Mouse (Mus musculus): ENCODE measurements at regions not wholly inside any gene's neighbourhood (a gene's known extent, or its start where the extent isn't known, plus 50 kb on each side); places are given as distances from the start of the nearest gene placed in this dataset.

DNA sequence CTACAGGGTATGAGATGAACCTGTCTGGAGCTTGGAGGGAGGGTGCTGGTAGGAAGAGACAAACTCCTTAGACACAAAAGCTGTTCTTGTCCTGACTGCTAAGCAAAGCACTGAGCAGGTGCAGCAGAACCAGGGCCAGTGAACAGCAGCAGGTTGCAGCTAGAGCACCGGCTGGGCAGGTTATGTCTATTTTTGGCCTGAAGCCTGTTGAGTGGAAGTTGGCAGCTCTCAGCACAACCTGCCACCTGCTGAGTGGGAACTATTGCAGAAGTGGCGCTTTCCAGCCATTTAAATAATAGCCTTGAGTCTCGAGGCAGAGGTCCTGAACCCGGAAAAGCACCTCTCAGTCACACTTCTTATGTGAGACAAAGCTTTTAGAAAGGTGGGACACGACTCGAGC, 114.8 kb upstream of the Stac start:
- TF ChIP-seq NANOG (IDR thresholded peaks at IDR 0.05; ENCODE audit: borderline replicate concordance, low read length) = no peak
- TF ChIP-seq CTCF (conservative IDR thresholded peaks at IDR 0.05; ENCODE audit: low read length) = no peak
- no peak for TF ChIP-seq POU5F1 (IDR thresholded peaks at IDR 0.05; ENCODE audit: borderline replicate concordance, low read length)
- Histone ChIP-seq H3K27me3 (ENCODE audit: insufficient read depth, low read length) (no peaks in the 10 kb centered on the region), H3K4me1 (replicated peaks; ENCODE audit: low read depth, low read length) (no peaks in the 10 kb centered on the region), H3K36me3 (ENCODE audit: insufficient read depth, low read length) (no peaks in the 10 kb centered on the region), H3K4me3 (replicated peaks; ENCODE audit: low read length) (no peak overlapping the region), H3K9me3 (ENCODE audit: low read length) (no peaks in the 10 kb centered on the region)

DNA sequence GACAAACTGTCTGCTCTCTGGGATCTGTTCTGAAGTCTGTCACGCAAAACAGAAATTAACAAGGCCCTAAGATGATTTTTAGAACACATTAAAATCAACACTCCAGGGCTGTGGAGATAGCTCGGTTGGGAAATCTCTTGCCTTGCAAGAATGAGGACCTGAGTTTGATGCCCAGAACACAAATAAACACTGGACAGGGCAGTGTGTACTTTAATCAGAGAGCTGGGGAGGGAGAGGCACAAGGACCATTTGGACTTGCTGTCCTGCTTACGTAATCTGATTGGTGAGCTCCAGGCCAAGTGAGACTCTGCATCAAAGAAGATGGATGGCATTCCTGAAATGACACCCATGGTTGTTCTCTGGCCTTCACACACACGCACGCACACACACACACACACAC, 111.2 kb upstream of the Stac start:
- Histone ChIP-seq H3K27me3 (ENCODE audit: insufficient read depth, low read length) (no peaks in the 10 kb centered on the region), H3K9me3 (ENCODE audit: low read length) (no peaks in the 10 kb centered on the region), H3K4me3 (replicated peaks; ENCODE audit: low read length) (no peak overlapping the region), H3K36me3 (ENCODE audit: insufficient read depth, low read length) (no peaks in the 10 kb centered on the region), H3K4me1 (replicated peaks; ENCODE audit: low read depth, low read length) (no peaks in the 10 kb centered on the region)
- no peak for TF ChIP-seq NANOG (IDR thresholded peaks at IDR 0.05; ENCODE audit: borderline replicate concordance, low read length)
- TF ChIP-seq CTCF (conservative IDR thresholded peaks at IDR 0.05; ENCODE audit: low read length) = no peak
- TF ChIP-seq POU5F1 (IDR thresholded peaks at IDR 0.05; ENCODE audit: borderline replicate concordance, low read length) = no peak

DNA sequence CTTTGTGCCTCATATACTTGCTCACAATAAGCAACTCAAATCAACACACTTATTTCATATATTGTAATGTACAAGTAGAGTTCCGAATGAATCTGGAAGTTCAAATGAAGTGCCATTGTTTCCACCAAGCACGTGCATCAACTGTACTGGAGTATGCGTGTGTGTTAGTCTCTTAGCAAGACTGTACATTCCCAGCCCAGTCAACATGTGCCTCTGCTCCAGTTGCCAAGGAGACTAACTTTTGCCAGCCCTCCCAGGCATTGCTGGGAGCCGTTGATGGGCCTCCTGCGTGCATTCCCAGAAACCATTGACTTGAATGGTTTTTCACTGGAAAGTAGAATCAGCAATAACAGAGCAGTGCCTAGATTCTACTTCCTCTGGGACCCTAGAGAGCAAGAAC, 110.7 kb upstream of the Stac start:
- no peak overlapping the region for H3K4me3 ChIP-seq (replicated peaks; ENCODE audit: low read length)
- TF ChIP-seq POU5F1 (IDR thresholded peaks at IDR 0.05; ENCODE audit: borderline replicate concordance, low read length) (no peak), CTCF (conservative IDR thresholded peaks at IDR 0.05; ENCODE audit: low read length) (no peak), NANOG (IDR thresholded peaks at IDR 0.05; ENCODE audit: borderline replicate concordance, low read length) (no peak)

DNA sequence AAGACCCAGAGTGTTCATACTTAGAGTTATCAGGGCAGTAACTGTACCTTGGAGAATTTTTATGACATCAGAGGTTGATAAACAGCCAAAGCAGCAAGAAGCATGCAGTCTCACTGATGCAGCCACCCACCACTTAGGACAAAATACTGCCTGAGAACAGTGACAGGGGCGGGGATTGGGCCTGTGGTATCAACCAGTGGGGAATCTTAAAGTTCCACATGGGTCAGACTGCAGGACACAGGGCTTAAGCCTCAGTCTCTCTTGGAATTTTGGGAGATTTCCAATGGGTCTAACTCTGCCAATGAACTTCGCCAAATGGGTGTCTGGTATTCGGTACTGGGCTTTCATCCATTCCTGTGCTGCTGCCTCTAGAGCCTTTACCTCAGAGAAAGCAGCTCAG, 88.8 kb upstream of the Stac start:
- Histone ChIP-seq H3K4me3 (replicated peaks; ENCODE audit: low read length) (no peak overlapping the region), H3K36me3 (ENCODE audit: insufficient read depth, low read length) (no peaks in the 10 kb centered on the region), H3K4me1 (replicated peaks; ENCODE audit: low read depth, low read length) (no peaks in the 10 kb centered on the region), H3K9me3 (ENCODE audit: low read length) (no peaks in the 10 kb centered on the region), H3K27me3 (ENCODE audit: insufficient read depth, low read length) (no peaks in the 10 kb centered on the region)
- no peak for TF ChIP-seq POU5F1 (IDR thresholded peaks at IDR 0.05; ENCODE audit: borderline replicate concordance, low read length)
- TF ChIP-seq NANOG (IDR thresholded peaks at IDR 0.05; ENCODE audit: borderline replicate concordance, low read length) = no peak
- TF ChIP-seq CTCF (conservative IDR thresholded peaks at IDR 0.05; ENCODE audit: low read length) = no peak

More for the DNA sequence above, 110.7 kb upstream of the Stac start:
- no peaks in the 10 kb centered on the region for H3K9me3 ChIP-seq (ENCODE audit: low read length)
- H3K4me1 ChIP-seq (replicated peaks; ENCODE audit: low read depth, low read length) = no peaks in the 10 kb centered on the region
- no peaks in the 10 kb centered on the region for H3K36me3 ChIP-seq (ENCODE audit: insufficient read depth, low read length)
- no peaks in the 10 kb centered on the region for H3K27me3 ChIP-seq (ENCODE audit: insufficient read depth, low read length)

DNA sequence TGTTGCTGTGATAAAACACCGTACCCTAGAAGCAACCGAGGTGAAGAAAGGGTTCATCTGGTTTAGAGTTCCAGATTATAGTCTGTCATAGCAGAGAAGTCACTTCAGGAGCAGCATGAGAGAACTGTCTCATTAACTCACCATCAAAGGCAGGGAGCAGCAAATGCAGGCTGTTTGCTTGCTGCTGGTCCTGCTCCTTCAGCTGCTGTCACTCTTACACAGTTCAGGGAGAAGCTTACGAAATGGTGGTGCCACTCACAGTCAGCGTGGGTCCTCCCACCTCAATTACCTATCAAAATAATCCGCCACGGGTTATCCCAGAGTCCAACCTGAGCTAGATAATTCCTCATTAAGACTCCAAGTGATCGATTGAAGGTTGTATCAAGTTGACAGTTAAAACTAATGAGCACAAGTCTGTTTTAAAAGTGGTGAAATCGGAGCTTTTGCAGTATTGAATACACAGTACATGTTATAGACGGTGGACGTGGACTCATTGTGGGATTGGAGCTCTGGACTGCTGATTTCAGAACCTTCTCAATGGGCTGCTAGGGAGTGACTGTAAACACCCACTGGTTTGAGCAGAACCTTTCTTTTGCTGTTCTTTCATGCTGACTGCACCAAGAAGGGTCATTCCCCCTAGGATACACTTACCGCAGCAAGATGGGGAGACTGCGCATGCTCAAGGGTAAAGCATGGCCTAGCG, 87.4 kb upstream of the Stac start:
- Histone ChIP-seq H3K4me1 (replicated peaks; ENCODE audit: low read depth, low read length) (no peaks in the 10 kb centered on the region), H3K27me3 (ENCODE audit: insufficient read depth, low read length) (no peaks in the 10 kb centered on the region), H3K4me3 (replicated peaks; ENCODE audit: low read length) (no peak overlapping the region), H3K9me3 (ENCODE audit: low read length) (no peaks in the 10 kb centered on the region), H3K36me3 (ENCODE audit: insufficient read depth, low read length) (no peaks in the 10 kb centered on the region)
- TF ChIP-seq CTCF (conservative IDR thresholded peaks at IDR 0.05; ENCODE audit: low read length) (no peak), NANOG (IDR thresholded peaks at IDR 0.05; ENCODE audit: borderline replicate concordance, low read length) (no peak), POU5F1 (IDR thresholded peaks at IDR 0.05; ENCODE audit: borderline replicate concordance, low read length) (no peak)

DNA sequence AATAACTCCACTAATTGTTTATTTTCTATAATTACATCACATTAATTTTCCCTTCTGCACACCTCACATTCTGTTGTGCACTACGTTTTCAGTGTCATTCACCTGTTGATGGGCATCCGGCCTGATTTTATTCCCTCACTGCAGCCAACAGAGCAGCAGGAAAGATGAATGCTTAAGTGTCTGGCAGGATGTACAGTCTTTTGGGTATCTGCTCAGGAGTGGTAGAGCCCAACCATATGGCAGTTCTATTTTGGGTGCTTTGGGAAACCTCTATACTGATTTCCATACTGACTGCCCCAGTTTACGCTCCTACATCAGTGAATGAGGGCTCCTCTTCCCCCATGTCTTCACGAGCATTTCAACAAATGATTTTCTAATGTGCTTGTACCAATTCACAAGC, 84.1 kb upstream of the Stac start:
- Histone ChIP-seq H3K9me3 (ENCODE audit: low read length) (no peaks in the 10 kb centered on the region), H3K4me3 (replicated peaks; ENCODE audit: low read length) (no peak overlapping the region), H3K27me3 (ENCODE audit: insufficient read depth, low read length) (no peaks in the 10 kb centered on the region), H3K36me3 (ENCODE audit: insufficient read depth, low read length) (no peaks in the 10 kb centered on the region), H3K4me1 (replicated peaks; ENCODE audit: low read depth, low read length) (no peaks in the 10 kb centered on the region)
- TF ChIP-seq CTCF (conservative IDR thresholded peaks at IDR 0.05; ENCODE audit: low read length) = no peak
- TF ChIP-seq NANOG (IDR thresholded peaks at IDR 0.05; ENCODE audit: borderline replicate concordance, low read length) = no peak
- TF ChIP-seq POU5F1 (IDR thresholded peaks at IDR 0.05; ENCODE audit: borderline replicate concordance, low read length) = no peak

DNA sequence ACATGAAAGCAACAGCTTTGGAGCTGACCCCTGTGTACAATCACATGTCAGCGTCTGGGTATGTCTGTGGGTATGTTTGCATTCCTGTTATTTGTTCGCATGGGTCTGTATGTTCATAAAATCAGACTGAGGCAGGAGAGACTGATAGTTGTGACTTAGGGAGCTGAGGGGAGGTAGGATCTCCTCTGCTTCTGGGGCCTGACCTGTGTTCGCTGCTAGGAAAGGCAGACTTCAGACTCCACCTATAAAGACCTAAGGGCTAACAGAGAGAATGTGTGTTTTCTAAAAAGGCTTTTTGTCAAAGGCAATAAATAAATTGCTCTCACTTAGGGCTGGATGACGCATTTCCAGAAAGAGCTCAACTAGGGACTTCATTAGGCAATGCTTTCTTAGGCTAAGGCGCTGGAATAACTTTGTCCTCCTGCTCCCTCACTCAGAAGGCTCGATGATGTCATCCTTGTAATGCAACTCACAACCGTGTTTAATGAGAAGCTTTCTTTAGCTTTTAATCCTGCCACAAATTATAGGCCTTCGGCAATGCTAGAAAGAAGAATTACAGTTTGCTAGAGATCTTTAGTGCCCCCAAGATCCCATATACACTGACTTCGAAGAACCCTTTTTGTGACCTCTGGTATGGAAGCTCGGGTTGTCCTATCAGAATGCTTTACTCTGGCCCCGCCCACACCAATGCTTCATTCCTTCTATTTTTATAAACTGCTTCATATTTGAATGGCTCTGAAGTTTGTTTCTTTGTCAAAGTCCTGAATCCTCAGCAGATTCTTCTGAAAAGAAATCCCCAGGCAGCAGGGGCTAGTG, 72.7 kb upstream of the Stac start:
- Histone ChIP-seq H3K27me3 (ENCODE audit: insufficient read depth, low read length) (no peaks in the 10 kb centered on the region), H3K36me3 (ENCODE audit: insufficient read depth, low read length) (no peaks in the 10 kb centered on the region), H3K4me1 (replicated peaks; ENCODE audit: low read depth, low read length) (no peaks in the 10 kb centered on the region), H3K9me3 (ENCODE audit: low read length) (no peaks in the 10 kb centered on the region), H3K4me3 (replicated peaks; ENCODE audit: low read length) (no peak overlapping the region)
- TF ChIP-seq NANOG (IDR thresholded peaks at IDR 0.05; ENCODE audit: borderline replicate concordance, low read length) = no peak
- no peak for TF ChIP-seq POU5F1 (IDR thresholded peaks at IDR 0.05; ENCODE audit: borderline replicate concordance, low read length)
- TF ChIP-seq CTCF (conservative IDR thresholded peaks at IDR 0.05; ENCODE audit: low read length) = no peak

DNA sequence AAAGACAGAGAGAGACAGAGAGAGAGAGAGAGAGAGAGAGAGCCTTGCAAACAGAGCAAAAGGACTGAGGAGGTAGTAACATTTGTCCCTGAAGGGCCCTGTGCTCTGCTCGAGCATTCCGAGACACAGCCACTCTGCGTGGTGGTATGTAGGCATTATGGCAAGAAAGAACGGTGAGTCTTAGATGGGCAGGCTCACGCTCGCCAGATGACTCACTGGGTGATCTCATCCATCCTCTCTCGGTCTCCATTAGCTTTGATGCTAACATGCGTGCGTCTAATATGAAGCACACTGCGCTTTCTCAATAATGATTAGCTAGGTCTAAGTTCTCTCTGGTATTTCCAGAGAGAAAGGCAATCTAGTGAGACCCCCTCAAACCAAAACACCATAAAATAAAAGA, 65.1 kb upstream of the Stac start:
- H3K27me3 ChIP-seq (ENCODE audit: insufficient read depth, low read length) = no peaks in the 10 kb centered on the region
- TF ChIP-seq POU5F1 (IDR thresholded peaks at IDR 0.05; ENCODE audit: borderline replicate concordance, low read length) (no peak), NANOG (IDR thresholded peaks at IDR 0.05; ENCODE audit: borderline replicate concordance, low read length) (no peak)
- no peaks in the 10 kb centered on the region for H3K4me1 ChIP-seq (replicated peaks; ENCODE audit: low read depth, low read length)
- peaks cover 40% of the 10 kb centered on the region for H3K9me3 ChIP-seq (ENCODE audit: low read length)
- H3K4me3 ChIP-seq (replicated peaks; ENCODE audit: low read length) = no peak overlapping the region
- no peaks in the 10 kb centered on the region for H3K36me3 ChIP-seq (ENCODE audit: insufficient read depth, low read length)
